Mouse (Mus musculus): Measurements from ENCODE around the gene Ahdc1. TPM values are rescaled to one million over a fixed set of nuclear protein-coding genes. Genes with fewer than 3 reads are reported as not detected.

Ahdc1 gene
- polyA plus RNA-seq, 1 experiment from 2014 or later = 6.1 TPM

DNA sequence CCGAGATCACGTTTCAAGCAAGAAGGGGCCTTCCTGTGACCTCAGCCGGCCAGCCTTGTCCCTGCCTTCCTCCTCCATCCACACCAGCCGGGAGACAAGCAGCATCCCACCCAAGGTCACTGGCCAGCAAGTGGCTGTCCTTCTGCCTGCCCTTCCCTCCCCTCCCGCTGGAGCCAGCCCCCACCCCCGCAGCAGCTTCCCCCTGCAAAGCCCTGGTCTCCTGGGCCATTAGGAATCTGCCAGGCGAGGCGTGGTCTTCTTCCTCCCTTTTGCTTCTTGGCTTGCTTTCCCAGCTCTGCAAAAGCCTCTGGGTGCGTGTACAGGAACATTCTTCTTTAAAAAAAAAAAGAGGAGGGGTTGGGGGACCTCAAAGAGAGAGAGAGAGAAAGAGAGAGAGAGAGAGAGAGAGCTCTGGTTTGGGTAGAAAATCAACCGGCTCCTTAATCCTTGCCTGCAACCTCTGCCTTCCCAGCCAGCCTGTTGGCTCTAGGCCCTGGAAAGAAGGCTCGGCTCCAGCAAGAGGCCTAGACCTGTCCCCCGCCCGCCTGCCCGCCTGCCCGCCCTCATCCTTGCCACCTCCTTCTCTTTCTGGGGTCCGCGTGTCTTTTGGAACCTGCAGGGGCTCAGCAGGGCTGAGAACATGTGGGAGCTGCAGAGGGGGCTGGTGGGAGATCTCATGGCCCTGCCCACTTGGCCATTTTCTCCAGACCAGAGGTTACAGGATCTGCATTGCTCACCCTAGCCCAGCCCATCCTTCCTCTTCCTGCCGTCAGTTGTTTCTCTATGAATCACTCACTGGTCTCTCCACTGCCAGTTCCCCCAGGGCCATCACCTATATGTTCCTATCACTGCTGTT, 106.7 kb downstream of the Ahdc1 start:
- Histone ChIP-seq H3K27ac (ENCODE audit: low read depth, low read length) (peak overlapping the region; percentile 42), H3K4me1 (ENCODE audit: control insufficient read depth, insufficient read depth, low read length) (peaks cover 5% of the 10 kb centered on the region), H3K36me3 (ENCODE audit: control insufficient read depth, insufficient read depth, low read length) (no peaks in the 10 kb centered on the region), H3K9me3 (ENCODE audit: control insufficient read depth, low read length) (no peaks in the 10 kb centered on the region), H3K27me3 (ENCODE audit: control insufficient read depth, insufficient read depth, low read length) (no peaks in the 10 kb centered on the region), H3K4me2 (ENCODE audit: low read depth) (no peak overlapping the region), H3K9ac (ENCODE audit: low read length) (no peak overlapping the region; the same call in 1 of the 2 replicates), H3K4me3 (ENCODE audit: low read depth, low read length) (no peak overlapping the region; the same call in 1 of the 2 replicates)
- WGBS = 35% methylated on average over 18 of the region's 18 CpGs
- ATAC-seq (ENCODE audit: insufficient read depth, low FRiP score, low TSS enrichment) (no peak), DNase-seq (ENCODE audit: low spot score) (no peak)

DNA sequence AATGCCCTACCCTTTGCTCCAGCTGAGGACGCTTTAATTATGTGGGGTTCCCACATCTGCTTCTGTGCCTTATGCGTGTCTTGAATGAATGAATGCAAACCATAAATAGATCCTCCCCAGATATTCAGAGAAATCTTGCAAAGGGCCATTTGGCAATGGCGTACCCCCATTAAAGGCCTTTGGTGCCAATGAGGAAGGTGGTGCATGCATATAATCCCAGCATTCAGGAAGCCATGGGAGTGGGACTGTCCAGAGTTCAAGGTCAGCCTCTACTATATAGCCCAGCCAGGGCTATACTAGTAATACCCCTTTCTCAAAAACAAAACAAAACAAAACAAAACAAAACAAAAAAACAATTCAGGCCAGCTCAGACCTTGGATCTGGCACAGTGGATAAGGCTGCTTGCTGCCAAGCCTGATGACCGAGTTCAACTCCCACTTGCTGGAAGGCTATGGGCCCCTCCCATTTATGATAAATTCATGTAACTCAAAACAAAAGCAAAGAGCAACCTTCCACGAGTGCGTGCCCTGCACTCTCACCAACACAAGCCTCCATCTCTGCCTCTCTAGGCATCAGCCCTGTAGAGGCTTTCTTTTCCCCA, 107.8 kb downstream of the Ahdc1 start:
- WGBS = 91% methylated on average over 6 of the region's 6 CpGs
- H3K27ac ChIP-seq (ENCODE audit: low read depth, low read length) = no peak overlapping the region

DNA sequence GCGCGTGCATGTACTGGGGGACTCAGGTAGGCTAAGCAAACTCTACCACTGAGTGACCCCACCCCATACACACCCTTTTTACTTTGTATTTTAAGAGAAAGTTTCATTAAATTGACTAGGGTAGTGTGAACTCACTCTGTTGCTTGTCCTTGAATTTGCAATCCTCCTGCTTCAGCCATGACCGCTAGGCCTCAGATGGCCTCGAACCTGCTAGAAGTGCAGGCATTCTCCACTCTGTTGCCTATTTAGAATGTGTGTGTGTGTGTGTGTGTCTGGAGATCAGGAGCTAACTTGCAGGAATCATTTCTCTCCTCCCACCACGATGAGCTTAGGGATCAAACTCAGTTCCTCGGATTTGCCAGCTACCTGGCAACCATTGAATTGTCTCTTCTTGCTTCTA, 108.5 kb downstream of the Ahdc1 start:
- no peak overlapping the region for H3K9ac ChIP-seq (ENCODE audit: low read length)
- peaks cover 5% of the 10 kb centered on the region for H3K4me1 ChIP-seq (ENCODE audit: control insufficient read depth, insufficient read depth, low read length)
- WGBS = 83% methylated on average over 6 of the region's 6 CpGs
- DNase-seq (ENCODE audit: low spot score) (no peak), ATAC-seq (ENCODE audit: insufficient read depth, low FRiP score, low TSS enrichment) (no peak)
- no peak overlapping the region for H3K4me3 ChIP-seq (ENCODE audit: low read depth, low read length)
- H3K4me2 ChIP-seq (ENCODE audit: low read depth) = no peak overlapping the region
- H3K9me3 ChIP-seq (ENCODE audit: control insufficient read depth, low read length) = no peaks in the 10 kb centered on the region
- no peaks in the 10 kb centered on the region for H3K36me3 ChIP-seq (ENCODE audit: control insufficient read depth, insufficient read depth, low read length)
- no peak overlapping the region for H3K27ac ChIP-seq (ENCODE audit: low read depth, low read length)
- no peaks in the 10 kb centered on the region for H3K27me3 ChIP-seq (ENCODE audit: control insufficient read depth, insufficient read depth, low read length)

More for the DNA sequence above, 107.8 kb downstream of the Ahdc1 start:
- Histone ChIP-seq H3K36me3 (ENCODE audit: control insufficient read depth, insufficient read depth, low read length) (no peaks in the 10 kb centered on the region), H3K4me3 (ENCODE audit: low read depth, low read length) (no peak overlapping the region), H3K9ac (ENCODE audit: low read length) (no peak overlapping the region), H3K9me3 (ENCODE audit: control insufficient read depth, low read length) (no peaks in the 10 kb centered on the region), H3K4me2 (ENCODE audit: low read depth) (no peak overlapping the region), H3K4me1 (ENCODE audit: control insufficient read depth, insufficient read depth, low read length) (peaks cover 5% of the 10 kb centered on the region), H3K27me3 (ENCODE audit: control insufficient read depth, insufficient read depth, low read length) (no peaks in the 10 kb centered on the region)
- ATAC-seq (ENCODE audit: insufficient read depth, low FRiP score, low TSS enrichment) (no peak), DNase-seq (ENCODE audit: low spot score) (no peak)

DNA sequence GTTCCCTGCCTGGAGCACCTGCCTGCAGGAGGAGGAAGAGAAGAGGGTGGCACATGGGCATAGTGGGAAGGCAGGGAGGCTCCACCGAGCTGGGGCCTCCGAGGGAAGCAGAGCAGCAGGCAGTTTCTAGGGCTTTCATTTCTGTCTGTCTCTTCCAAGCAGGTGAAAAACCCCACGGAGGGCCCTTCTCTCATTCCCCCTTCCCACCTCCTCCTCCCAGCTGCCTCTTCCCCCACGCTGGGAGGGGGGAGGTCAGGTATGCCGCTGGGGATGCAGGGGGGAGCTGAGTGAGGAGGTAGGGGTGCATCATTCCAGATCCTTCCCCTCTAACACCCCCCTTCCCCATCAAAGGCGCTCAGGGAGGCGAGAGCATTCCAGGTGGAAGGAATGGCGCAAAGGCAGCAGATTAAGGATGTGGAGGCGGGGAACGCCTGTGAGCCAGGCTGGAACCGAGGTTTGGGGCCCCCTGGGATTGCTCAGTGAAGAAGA, 109.8 kb downstream of the Ahdc1 start:
- H3K4me2 ChIP-seq (ENCODE audit: low read depth) = no peak overlapping the region
- DNase-seq (ENCODE audit: low spot score) = no peak
- no peaks in the 10 kb centered on the region for H3K9me3 ChIP-seq (ENCODE audit: control insufficient read depth, low read length)
- no peak overlapping the region for H3K9ac ChIP-seq (ENCODE audit: low read length)
- 1% methylated on average over 7 of the region's 11 CpGs for WGBS
- ATAC-seq (ENCODE audit: insufficient read depth, low FRiP score, low TSS enrichment) = no peak
- H3K36me3 ChIP-seq (ENCODE audit: control insufficient read depth, insufficient read depth, low read length) = no peaks in the 10 kb centered on the region
- no peak overlapping the region for H3K27ac ChIP-seq (ENCODE audit: low read depth, low read length)
- peaks cover 5% of the 10 kb centered on the region for H3K4me1 ChIP-seq (ENCODE audit: control insufficient read depth, insufficient read depth, low read length)
- H3K4me3 ChIP-seq (ENCODE audit: low read depth, low read length) = no peak overlapping the region
- H3K27me3 ChIP-seq (ENCODE audit: control insufficient read depth, insufficient read depth, low read length) = no peaks in the 10 kb centered on the region

DNA sequence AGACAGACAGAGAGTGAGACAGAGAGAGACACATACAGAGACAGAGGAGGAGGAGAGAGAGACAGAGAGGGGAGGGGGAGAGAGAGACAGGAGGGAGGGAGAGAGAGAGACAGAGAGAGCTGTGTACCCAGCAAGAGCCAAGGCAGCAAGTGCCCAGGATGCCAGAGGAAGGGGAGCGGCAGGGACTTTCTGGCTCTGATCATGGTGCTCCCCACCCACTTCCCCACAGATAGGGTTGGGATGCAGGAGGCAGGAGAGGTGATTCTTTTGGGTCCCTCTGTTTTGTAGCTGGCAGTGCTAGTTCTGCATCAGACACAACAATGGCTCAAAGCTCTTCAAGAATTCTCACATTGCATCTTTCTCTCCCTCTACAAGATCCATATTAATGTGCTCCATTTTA, 110.4 kb downstream of the Ahdc1 start:
- H3K9ac ChIP-seq (ENCODE audit: low read length) = no peak overlapping the region
- H3K27me3 ChIP-seq (ENCODE audit: control insufficient read depth, insufficient read depth, low read length) = no peaks in the 10 kb centered on the region
- ATAC-seq (ENCODE audit: insufficient read depth, low FRiP score, low TSS enrichment) (no peak), DNase-seq (ENCODE audit: low spot score) (no peak)
- 94% methylated on average over 1 of the region's 1 CpGs for WGBS
- peaks cover 5% of the 10 kb centered on the region for H3K4me1 ChIP-seq (ENCODE audit: control insufficient read depth, insufficient read depth, low read length)
- H3K4me2 ChIP-seq (ENCODE audit: low read depth) = no peak overlapping the region
- no peaks in the 10 kb centered on the region for H3K36me3 ChIP-seq (ENCODE audit: control insufficient read depth, insufficient read depth, low read length)
- no peaks in the 10 kb centered on the region for H3K9me3 ChIP-seq (ENCODE audit: control insufficient read depth, low read length)
- H3K4me3 ChIP-seq (ENCODE audit: low read depth, low read length) = no peak overlapping the region
- H3K27ac ChIP-seq (ENCODE audit: low read depth, low read length) = no peak overlapping the region

DNA sequence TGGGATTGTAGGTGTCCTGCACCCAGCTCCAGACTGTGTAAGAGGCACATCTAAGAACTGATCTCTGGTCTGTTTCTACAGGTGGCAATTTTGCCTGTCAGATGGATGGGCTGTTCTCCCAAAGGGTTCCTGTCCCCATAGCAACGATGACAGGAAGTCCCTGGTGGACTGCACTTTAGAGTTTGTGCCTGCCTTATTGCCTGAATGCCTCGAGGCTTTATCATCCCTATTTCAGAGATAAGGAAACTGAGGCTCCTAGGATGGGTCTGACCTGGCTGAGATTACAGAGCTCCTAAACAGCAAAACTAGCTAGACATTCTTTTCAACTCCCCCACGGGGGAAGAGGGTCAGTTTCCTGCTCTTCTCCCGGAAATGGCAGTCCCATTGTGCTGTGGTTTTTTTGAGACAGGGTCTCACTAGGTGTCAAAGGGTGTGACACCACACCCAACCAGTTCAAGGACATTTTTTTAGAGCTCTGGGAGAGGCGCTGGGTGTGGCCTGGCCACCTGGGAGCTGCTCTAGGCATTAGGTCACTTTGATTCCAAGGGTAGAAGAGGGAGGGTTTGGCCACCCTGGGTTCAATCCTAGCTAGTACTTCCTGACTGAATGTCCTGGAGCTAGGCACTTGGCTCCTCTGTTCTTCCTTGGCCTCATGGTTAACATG, 111.0 kb downstream of the Ahdc1 start:
- no peak overlapping the region for H3K4me3 ChIP-seq (ENCODE audit: low read depth, low read length)
- no peaks in the 10 kb centered on the region for H3K27me3 ChIP-seq (ENCODE audit: control insufficient read depth, insufficient read depth, low read length)
- H3K4me2 ChIP-seq (ENCODE audit: low read depth) = no peak overlapping the region
- H3K27ac ChIP-seq (ENCODE audit: low read depth, low read length) = no peak overlapping the region
- H3K9me3 ChIP-seq (ENCODE audit: control insufficient read depth, low read length) = no peaks in the 10 kb centered on the region
- no peaks in the 10 kb centered on the region for H3K36me3 ChIP-seq (ENCODE audit: control insufficient read depth, insufficient read depth, low read length)
- peaks cover 5% of the 10 kb centered on the region for H3K4me1 ChIP-seq (ENCODE audit: control insufficient read depth, insufficient read depth, low read length)
- ATAC-seq (ENCODE audit: insufficient read depth, low FRiP score, low TSS enrichment) (no peak), DNase-seq (ENCODE audit: low spot score) (no peak)
- WGBS = 46% methylated on average over 5 of the region's 5 CpGs
- no peak overlapping the region for H3K9ac ChIP-seq (ENCODE audit: low read length)

DNA sequence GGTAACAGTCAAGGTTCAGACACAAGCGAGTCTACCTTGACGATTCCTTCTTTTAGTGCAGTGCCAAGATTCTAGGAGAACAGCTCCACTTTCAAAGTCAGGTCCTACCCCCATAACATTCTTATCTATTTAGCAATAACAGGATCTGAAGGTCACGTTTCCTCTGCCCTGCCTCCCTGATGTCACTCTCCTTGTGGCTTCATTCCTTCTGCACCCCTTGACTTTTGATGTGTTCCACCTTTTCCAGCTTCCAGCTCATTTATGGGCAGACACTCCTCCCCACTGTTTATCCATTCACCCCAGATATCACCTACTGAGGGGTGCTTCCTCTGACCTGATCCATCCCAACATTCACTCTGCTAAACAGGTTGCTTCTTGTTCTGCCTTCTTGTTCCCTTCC, 116.0 kb downstream of the Ahdc1 start:
- no peaks in the 10 kb centered on the region for H3K27me3 ChIP-seq (ENCODE audit: control insufficient read depth, insufficient read depth, low read length)
- DNase-seq (ENCODE audit: low spot score) = no peak
- no peak for ATAC-seq (ENCODE audit: insufficient read depth, low FRiP score, low TSS enrichment)
- no peaks in the 10 kb centered on the region for H3K9me3 ChIP-seq (ENCODE audit: control insufficient read depth, low read length)
- no peak overlapping the region for H3K27ac ChIP-seq (ENCODE audit: low read depth, low read length)
- H3K4me3 ChIP-seq (ENCODE audit: low read depth, low read length) = no peak overlapping the region
- WGBS = 82% methylated on average over 3 of the region's 3 CpGs
- H3K4me2 ChIP-seq (ENCODE audit: low read depth) = no peak overlapping the region
- no peaks in the 10 kb centered on the region for H3K36me3 ChIP-seq (ENCODE audit: control insufficient read depth, insufficient read depth, low read length)
- H3K4me1 ChIP-seq (ENCODE audit: control insufficient read depth, insufficient read depth, low read length) = peaks cover 16% of the 10 kb centered on the region
- no peak overlapping the region for H3K9ac ChIP-seq (ENCODE audit: low read length)
